In the genomic region with DNA sequence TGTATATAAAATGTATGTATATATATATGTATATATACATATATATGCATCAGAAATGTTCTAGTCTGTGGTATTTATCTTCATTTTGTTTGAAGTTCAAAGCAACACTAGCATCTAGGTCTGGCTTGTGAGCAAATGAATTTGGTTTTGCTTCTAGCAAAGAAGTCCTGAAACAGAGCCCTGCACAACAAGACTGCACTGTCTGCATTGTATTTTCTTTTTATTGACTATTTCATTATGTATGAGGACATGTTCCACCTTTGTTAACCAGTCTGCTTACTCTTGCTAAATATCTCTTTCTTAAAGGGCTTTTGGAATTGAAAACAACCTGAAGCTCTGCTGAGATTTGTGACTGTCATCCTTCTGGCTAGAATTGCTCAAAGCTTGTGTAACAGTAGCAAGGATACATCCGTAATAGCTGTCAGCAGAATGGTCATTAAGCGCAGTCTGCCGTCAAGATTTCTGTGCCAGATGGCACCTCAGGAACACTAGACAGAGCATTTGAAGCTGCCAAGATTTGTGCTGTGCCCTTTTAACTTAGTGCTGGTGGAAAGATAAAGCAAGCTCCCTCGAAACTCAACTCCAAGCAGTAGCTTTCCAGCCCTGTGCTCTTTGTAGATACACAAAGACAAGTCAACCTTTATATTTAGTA, we compare ENCODE assay signal across 10 mouse cellular contexts.
DNase-seq lines count a peak whose midpoint lies in the region; ATAC-seq lines count a peak whose summit lies in the region.
"Had no signal": no experiment of that assay in that cellular context is flagged by ENCODE, and none has a peak within 500 bp of the region (broad histone marks: within the 10 kb centered on the region; RNA-seq: fewer than 3 reads in every experiment).

No protein-coding gene starts in this region.

- DNase-seq in forebrain, embryonic 14.5 days (ENCODE audit: low spot score) = peak; percentile 83
- peak; percentile 97 for DNase-seq in cerebellum, adult 11-12 months
- DNase-seq in frontal cortex, postnatal 14 days (ENCODE audit: low spot score in 2 of 2) = peak; percentile 4 to 13
- peak; percentile 2 to 35 for DNase-seq in left cerebral cortex, adult 8-10 months (ENCODE audit: low spot score in 2 of 2)
- DNase-seq in gastrocnemius, adult 8-10 months (ENCODE audit: low spot score in 2 of 2) = no peak
- DNase-seq in thymus, postnatal 10 days (ENCODE audit: low spot score in 2 of 2) = no peak
- no peak for DNase-seq in thymus, postnatal 25 days

- no peak overlapping the region for H3K27ac ChIP-seq in forebrain, embryonic 14.5 days (ENCODE audit: low read depth, low read length)
- no peak overlapping the region for H3K27ac ChIP-seq in forebrain, embryonic 12.5 days
- H3K27ac ChIP-seq: lung, embryonic 15.5 days; neural tube, embryonic 13.5 days had no signal

- no peak overlapping the region for H3K4me3 ChIP-seq in forebrain, embryonic 14.5 days (ENCODE audit: low read depth, low read length)
- H3K4me3 ChIP-seq in forebrain, embryonic 12.5 days (replicated peaks) = no peak overlapping the region
- H3K4me3 ChIP-seq: lung, embryonic 15.5 days; neural tube, embryonic 13.5 days had no signal

- 57% methylated on average over 4 of the region's 4 CpGs for WGBS in forebrain, embryonic 14.5 days
- 84% methylated on average over 4 of the region's 4 CpGs for WGBS in forebrain, embryonic 12.5 days

- no peaks in the 10 kb centered on the region for H3K4me1 ChIP-seq in forebrain, embryonic 14.5 days (ENCODE audit: control insufficient read depth, insufficient read depth, low read length)
- H3K4me1 ChIP-seq in forebrain, embryonic 12.5 days = no peaks in the 10 kb centered on the region
- H3K4me1 ChIP-seq: lung, embryonic 15.5 days; neural tube, embryonic 13.5 days had no signal

- H3K27me3 ChIP-seq in forebrain, embryonic 14.5 days (replicated peaks; ENCODE audit: control insufficient read depth, insufficient read depth, low read length) = no peaks in the 10 kb centered on the region
- H3K27me3 ChIP-seq in forebrain, embryonic 12.5 days = no peaks in the 10 kb centered on the region
- H3K27me3 ChIP-seq: lung, embryonic 15.5 days; neural tube, embryonic 13.5 days had no signal

- H3K4me2 ChIP-seq in forebrain, embryonic 14.5 days (ENCODE audit: low read length) = no peak overlapping the region
- H3K4me2 ChIP-seq in forebrain, embryonic 12.5 days = no peak overlapping the region
- H3K4me2 ChIP-seq: lung, embryonic 15.5 days; neural tube, embryonic 13.5 days had no signal

- no peaks in the 10 kb centered on the region for H3K9me3 ChIP-seq in forebrain, embryonic 14.5 days (replicated peaks; ENCODE audit: control insufficient read depth, low read length)
- no peaks in the 10 kb centered on the region for H3K9me3 ChIP-seq in forebrain, embryonic 12.5 days
- H3K9me3 ChIP-seq: lung, embryonic 15.5 days; neural tube, embryonic 13.5 days had no signal

- ATAC-seq in forebrain, embryonic 14.5 days = peak; percentile 89
- ATAC-seq in forebrain, embryonic 12.5 days (ENCODE audit: low FRiP score) = no peak

- H3K9ac ChIP-seq in forebrain, embryonic 14.5 days (ENCODE audit: low read length) = no peak overlapping the region
- no peak overlapping the region for H3K9ac ChIP-seq in forebrain, embryonic 12.5 days
- H3K9ac ChIP-seq: lung, embryonic 15.5 days; neural tube, embryonic 13.5 days had no signal

- H3K36me3 ChIP-seq in forebrain, embryonic 14.5 days (ENCODE audit: control insufficient read depth, insufficient read depth, low read length) = no peaks in the 10 kb centered on the region
- H3K36me3 ChIP-seq in forebrain, embryonic 12.5 days (replicated peaks) = no peaks in the 10 kb centered on the region
- H3K36me3 ChIP-seq: lung, embryonic 15.5 days; neural tube, embryonic 13.5 days had no signal

Comparison
In these comparisons a context has a peak if more than half of its experiments do, and no peak if none do; other contexts are left out.
1. DNase-seq: peak in forebrain, embryonic 14.5 days (single experiment), cerebellum, adult 11-12 months (single experiment), frontal cortex, postnatal 14 days (2 of 2) and left cerebral cortex, adult 8-10 months (2 of 2); none in gastrocnemius, adult 8-10 months (0 of 2), thymus, postnatal 10 days (0 of 2) and thymus, postnatal 25 days (single experiment).